Mouse (Mus musculus): ENCODE data around the gene Grm1. TPM values are rescaled to one million over a fixed set of nuclear protein-coding genes. Genes with fewer than 3 reads are reported as not detected.

Gene Grm1
- polyA plus RNA-seq (2012; rRNA removed; ENCODE audit: low replicate concordance) = not detected in 2 replicates

GRCm38 (mm10) chr10:11081611-11082398 lies at the start of gene Grm1:
Gene Grm1 (minus strand): TSS chr10:11082356.

GRCm38 (mm10) chr10:10681048-10681447 lies 401.1 kb downstream of the Grm1 start, which contains the start of gene Gm10944:
Gene Gm10944 (plus strand): TSS chr10:10681348.

Other genes with a start within 250 kb of the Grm1 start
- gene Shprh, start 67.1 kb upstream of the Grm1 start, polyA plus RNA-seq (2012; rRNA removed; ENCODE audit: low replicate concordance) = 3.6 and 5.8 TPM in 2 replicates
- 2.5 and 5.4 TPM in 2 replicates for gene Fbxo30, start 199.0 kb upstream of the Grm1 start, polyA plus RNA-seq (2012; rRNA removed; ENCODE audit: low replicate concordance)